In genomic region chr10:95142844-95143435, GRCm38 (mm10) we compare ENCODE assay signal across 8 mouse cellular contexts.
A peak's percentile ranks its signal among the peaks of the same experiment; 100 is the strongest.
DNase-seq lines count a peak whose midpoint lies in the region; ATAC-seq lines count a peak whose summit lies in the region.

No protein-coding gene starts in this region.

- no peaks in the 10 kb centered on the region for H3K36me3 ChIP-seq in intestine, embryonic 15.5 days
- H3K36me3 ChIP-seq in midbrain, embryonic 10.5 days: no peaks in the 10 kb centered on the region

- H3K4me1 ChIP-seq in intestine, embryonic 15.5 days (replicated peaks): peaks cover 44% of the 10 kb centered on the region
- peaks cover 52% of the 10 kb centered on the region for H3K4me1 ChIP-seq in midbrain, embryonic 10.5 days

- peak; percentile 81 for DNase-seq in adrenal gland, postnatal 10 days
- peak; percentile 46 for DNase-seq in embryo, embryonic 11 days
- peak; percentile 99 for DNase-seq in heart, adult 11 months
- peak; percentile 60 to 90 for DNase-seq in left cerebral cortex, postnatal 10 days (ENCODE audit: extremely low spot score in 1 of 2, low spot score in 2 of 2)
- DNase-seq in midbrain, embryonic 10.5 days (ENCODE audit: low spot score): peak; percentile 19
- peak; percentile 96 for DNase-seq in skeletal muscle tissue, adult 2 months (ENCODE audit: low read depth, low spot score)
- no peak for DNase-seq in spleen, adult 18-20 months

- 0 out of 2 replicates have a peak overlapping the region, but pooled peaks have one; percentile 17 for H3K4me2 ChIP-seq in intestine, embryonic 15.5 days (replicated peaks)

- H3K9me3 ChIP-seq in intestine, embryonic 15.5 days: no peaks in the 10 kb centered on the region
- H3K9me3 ChIP-seq in midbrain, embryonic 10.5 days (replicated peaks): no peaks in the 10 kb centered on the region

- peak; percentile 42 for ATAC-seq in intestine, embryonic 15.5 days

- H3K27me3 ChIP-seq in intestine, embryonic 15.5 days (replicated peaks): no peaks in the 10 kb centered on the region
- no peaks in the 10 kb centered on the region for H3K27me3 ChIP-seq in midbrain, embryonic 10.5 days (ENCODE audit: low read depth, poor library complexity, severe bottlenecking)

- WGBS in intestine, embryonic 15.5 days: 27% methylated on average over 11 of the region's 11 CpGs
- 56% methylated on average over 11 of the region's 11 CpGs for WGBS in midbrain, embryonic 10.5 days

- intact Hi-C loops in left cerebral cortex, postnatal 10 days (cut with DNase I): no loop called here

- peak overlapping the region; percentile 76 for H3K27ac ChIP-seq in intestine, embryonic 15.5 days
- peak overlapping the region; percentile 81 for H3K27ac ChIP-seq in midbrain, embryonic 10.5 days (replicated peaks)

- H3K9ac ChIP-seq in intestine, embryonic 15.5 days: no peak overlapping the region

- no peak overlapping the region for H3K4me3 ChIP-seq in intestine, embryonic 15.5 days (replicated peaks)
- no peak overlapping the region for H3K4me3 ChIP-seq in midbrain, embryonic 10.5 days

Comparison
In these comparisons a context has a peak if more than half of its experiments do, and no peak if none do; other contexts are left out.
1. DNase-seq: peak in adrenal gland, postnatal 10 days (single experiment), embryo, embryonic 11 days (single experiment), heart, adult 11 months (single experiment), left cerebral cortex, postnatal 10 days (2 of 2), midbrain, embryonic 10.5 days (single experiment) and skeletal muscle tissue, adult 2 months (single experiment); none in spleen, adult 18-20 months (0 of 2).